Mouse (Mus musculus): ENCODE data around the gene Ptrhd1.

- TF ChIP-seq CTCF (IDR thresholded peaks at IDR 0.05 in 2 of 3, conservative IDR thresholded peaks at IDR 0.05 in 1 of 3; ENCODE audit: control insufficient read depth in 1 of 3, insufficient read depth in 1 of 3, low read depth in 2 of 3, low read length in 3 of 3, poor library complexity in 1 of 3, severe bottlenecking in 1 of 3) (no peak), ZMIZ1 (IDR thresholded peaks at IDR 0.05; ENCODE audit: low read depth, low read length) (no peak), POLR2A (IDR thresholded peaks at IDR 0.05; ENCODE audit: control insufficient read depth in 1 of 2, insufficient read depth in 1 of 2, low read depth in 1 of 2, low read length in 2 of 2, poor library complexity in 1 of 2) (no peak), POLR2AphosphoS2 (IDR thresholded peaks at IDR 0.05; ENCODE audit: low read length) (no peak), TAL1 (IDR thresholded peaks at IDR 0.05; ENCODE audit: low read length) (no peak), E2F4 (IDR thresholded peaks at IDR 0.05; ENCODE audit: borderline replicate concordance, low read depth, low read length) (no peak), BHLHE40 (IDR thresholded peaks at IDR 0.05; ENCODE audit: borderline replicate concordance, low read depth, low read length) (no peak), KAT2A (conservative IDR thresholded peaks at IDR 0.05; ENCODE audit: low read depth, low read length) (no peak), CHD2 (IDR thresholded peaks at IDR 0.05; ENCODE audit: low read length) (no peak), MAFK (IDR thresholded peaks at IDR 0.05; ENCODE audit: borderline replicate concordance, low read depth, low read length) (no peak), MAX (IDR thresholded peaks at IDR 0.05; ENCODE audit: low read length) (no peak), USF2 (IDR thresholded peaks at IDR 0.05; ENCODE audit: borderline replicate concordance in 1 of 2, insufficient read depth in 1 of 2, low read depth in 1 of 2, low read length in 2 of 2) (no peak), MYC (IDR thresholded peaks at IDR 0.05; ENCODE audit: low read depth, low read length) (no peak)
Observed at GRCm38 (mm10) chr12:4184648-4185047, 49.2 kb upstream of the Ptrhd1 start.
